Mouse (Mus musculus) thymus, adult 18-20 months (tissue): ENCODE data around the gene Tm7sf3.
"Not testable (repeated sequence)": the region's sequence is repeated elsewhere in the genome, so short reads cannot be mapped to it uniquely, and the experiment has no call there.

ENCODE experiments used
- DNase-seq, 2 experiments: peaks; one replicate each; pipeline ENCODE4 v3.0.0; 2022; ENCODE audit warnings: mixed read lengths in 2 of 2

Gene Tm7sf3

GRCm38 (mm10) chr6:146611897-146612296 lies 30.7 kb downstream of the Tm7sf3 start:
- DNase-seq = no peak

DNA sequence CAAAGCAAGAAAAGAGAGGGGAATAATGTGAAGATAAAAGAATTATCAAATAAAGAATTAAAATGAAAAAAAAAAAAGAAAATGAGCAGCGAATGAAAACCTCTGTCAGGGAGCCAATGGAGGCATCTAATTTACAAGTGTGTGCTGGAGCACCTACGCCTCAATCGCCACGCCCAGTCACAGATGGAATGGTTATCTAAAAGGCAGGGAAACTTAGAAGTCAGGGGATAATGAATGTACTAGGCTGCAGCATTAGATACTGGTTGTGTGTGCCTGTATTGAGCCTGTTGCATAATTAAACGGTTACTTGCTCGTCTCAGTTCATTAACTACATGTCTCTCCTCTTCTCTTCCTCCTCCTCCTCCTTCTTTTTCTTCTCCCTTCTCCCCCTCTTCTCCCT lies 31.2 kb downstream of the Tm7sf3 start:
- no peak for DNase-seq

GRCm38 (mm10) chr6:146603651-146604050 lies 39.0 kb downstream of the Tm7sf3 start:
- DNase-seq = no peak

DNA sequence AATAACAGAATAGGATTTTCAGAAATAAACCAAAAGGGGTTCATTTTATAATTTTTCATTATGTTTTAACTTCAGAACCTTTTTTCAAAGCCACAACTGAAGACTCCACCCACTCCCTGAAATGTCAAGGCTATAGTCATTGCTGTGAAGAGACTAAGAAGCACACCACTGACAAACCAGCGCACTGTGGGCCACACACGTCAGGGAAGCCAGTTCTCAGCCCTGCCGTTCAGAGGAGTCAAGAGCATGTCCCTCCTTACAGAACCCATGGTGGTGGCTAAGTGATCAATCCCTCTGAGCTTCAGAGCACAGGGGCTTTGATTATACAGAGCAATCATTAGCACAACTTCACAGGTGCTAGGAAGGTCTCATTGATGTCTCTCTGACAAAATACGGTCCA lies 40.0 kb downstream of the Tm7sf3 start:
- no peak for DNase-seq

DNA sequence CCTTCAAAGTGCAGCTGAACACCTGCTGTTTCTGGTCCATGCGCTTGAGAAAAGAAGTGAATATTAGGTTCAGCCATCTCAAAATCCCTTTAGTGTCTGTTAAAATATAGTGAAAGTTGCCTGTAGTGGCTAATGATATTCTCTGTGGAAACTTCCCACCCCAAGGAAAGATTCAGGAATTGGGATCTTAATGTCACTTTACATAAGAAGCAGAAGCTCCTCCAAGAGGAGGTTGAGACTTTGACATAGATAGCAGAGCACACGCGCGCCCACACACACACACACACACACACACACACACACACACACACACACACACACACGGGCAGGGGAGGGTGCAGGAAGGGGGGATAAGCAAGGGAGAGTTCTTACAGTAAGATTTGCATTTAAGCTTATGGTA lies 57.5 kb downstream of the Tm7sf3 start:
- no peak for DNase-seq

GRCm38 (mm10) chr6:146583366-146584046 lies 59.1 kb downstream of the Tm7sf3 start:
- no peak for DNase-seq

GRCm38 (mm10) chr6:146580381-146580926 lies 62.2 kb downstream of the Tm7sf3 start:
- peak; percentile 3 to 19 for DNase-seq

GRCm38 (mm10) chr6:146578586-146578985 lies 64.0 kb downstream of the Tm7sf3 start:
- peak; percentile 6 to 19 for DNase-seq

- peak; percentile 65 to 75 for DNase-seq
These were observed 64.5 kb downstream of the Tm7sf3 start for GRCm38 (mm10) chr6:146578111-146578531.

GRCm38 (mm10) chr6:146577310-146578109 lies 65.1 kb downstream of the Tm7sf3 start, which contains the start of gene Ints13:
Ints13 (minus strand) TSS chr6:146577835.
- peak; percentile 95 to 96 for DNase-seq

DNA sequence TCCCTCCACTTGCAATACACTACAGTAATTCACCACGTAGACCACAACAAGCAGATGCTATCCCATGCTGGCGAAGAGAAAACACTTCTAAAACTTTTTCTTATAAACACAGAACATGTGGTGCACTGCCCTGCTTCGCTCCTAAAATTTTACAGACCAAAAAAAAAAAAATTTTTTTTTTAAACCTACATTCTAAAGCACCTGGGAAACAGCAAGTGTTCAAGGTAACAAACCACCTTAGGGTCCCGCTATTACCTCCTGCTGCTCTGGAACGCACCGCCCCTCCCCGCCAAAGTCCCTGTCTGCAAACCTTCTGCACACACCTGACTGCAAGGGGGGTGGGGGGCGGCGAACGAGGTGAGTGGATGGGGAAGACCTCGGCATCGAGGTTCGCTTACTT lies 65.7 kb downstream of the Tm7sf3 start, which contains the start of gene Fgfr1op2:
Gene Fgfr1op2 (plus strand): TSS at position 301 of the 400 bp plus-strand sequence.
- DNase-seq = no peak

DNA sequence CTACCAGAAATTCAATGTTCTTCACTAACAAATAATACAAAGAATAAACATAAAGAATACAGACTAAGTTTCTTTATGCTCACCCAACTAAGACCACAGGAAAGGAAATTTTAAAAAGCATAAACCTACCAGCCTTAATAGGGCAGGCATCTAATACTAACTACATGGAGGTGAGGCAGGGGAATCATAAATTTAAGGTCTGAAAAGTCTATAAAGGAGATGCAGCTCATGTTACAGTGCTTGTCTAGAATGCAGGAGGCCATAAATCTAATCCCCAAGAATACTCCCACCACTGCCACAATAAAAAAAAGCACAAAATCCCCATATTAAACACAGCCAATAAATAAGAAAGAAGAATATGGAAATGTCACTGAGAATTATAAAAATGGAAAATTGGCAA lies 70.6 kb downstream of the Tm7sf3 start:
- DNase-seq = no peak

DNA sequence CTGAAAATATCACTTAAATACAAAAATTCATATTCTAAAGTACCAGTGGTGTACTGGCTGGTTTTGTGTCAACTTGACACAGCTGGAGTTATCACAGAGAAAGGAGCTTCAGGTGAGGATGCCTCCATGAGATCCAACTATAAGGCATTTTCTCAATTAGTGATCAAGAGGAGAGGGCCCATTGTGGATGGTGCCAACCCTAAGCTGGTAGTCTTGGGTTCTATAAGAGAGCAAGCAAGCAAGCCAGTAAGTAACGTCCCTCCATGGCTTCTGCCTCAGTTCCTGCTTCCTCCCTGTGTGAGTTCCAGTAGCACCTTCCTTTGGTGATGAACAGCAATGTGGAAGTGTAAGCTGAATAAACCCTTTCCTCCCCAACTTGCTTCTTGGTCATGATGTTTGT lies 80.2 kb downstream of the Tm7sf3 start:
- not testable (repeated sequence) for DNase-seq
